Mouse (Mus musculus): ENCODE measurements around the gene Chn1. TPM values are rescaled to one million over a fixed set of nuclear protein-coding genes. Genes with fewer than 3 reads are reported as not detected.

Gene Chn1
- polyA plus RNA-seq, 1 experiment from 2014 or later: 15.1 TPM

GRCm38 (mm10) chr2:73566989-73567605, 208.0 kb downstream of the Chn1 start:
- ATAC-seq (replicated peaks; ENCODE audit: low FRiP score): peak; percentile 34; the same call in 1 of the 2 replicates
- Histone ChIP-seq H3K4me3 (replicated peaks) (peak overlapping the region; percentile 16; the same call in 1 of the 2 replicates), H3K27me3 (0 out of 2 replicates have a peak, but pooled peaks cover 6% of the 10 kb centered on the region), H3K27ac (no peak overlapping the region), H3K36me3 (no peaks in the 10 kb centered on the region), H3K9me3 (replicated peaks) (no peaks in the 10 kb centered on the region), H3K4me2 (peak overlapping the region; percentile 41), H3K9ac (no peak overlapping the region), H3K4me1 (peaks cover 5% of the 10 kb centered on the region)
- 22% methylated on average over 8 of the region's 8 CpGs for WGBS

DNA sequence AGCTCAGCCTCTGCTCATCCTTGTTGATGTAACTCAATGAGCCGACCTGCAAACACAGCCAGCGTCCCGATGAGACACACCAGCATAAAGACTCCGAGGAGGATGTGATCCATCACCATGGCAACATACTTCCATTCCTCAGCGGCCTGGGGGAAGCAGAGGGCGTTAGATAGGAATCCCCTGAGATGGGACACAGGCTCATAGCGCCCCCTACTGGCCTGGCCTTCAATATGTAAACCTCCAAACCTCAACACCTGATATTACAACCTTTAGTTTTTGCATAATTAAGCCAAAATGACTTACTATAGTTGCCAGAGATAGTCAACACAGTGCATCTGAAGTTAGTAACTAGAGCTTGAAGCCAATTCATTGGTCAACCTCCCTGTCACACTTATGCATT, 209.0 kb downstream of the Chn1 start:
- Histone ChIP-seq H3K9ac (no peak overlapping the region), H3K9me3 (replicated peaks) (no peaks in the 10 kb centered on the region), H3K4me2 (no peak overlapping the region), H3K4me3 (replicated peaks) (no peak overlapping the region), H3K27ac (no peak overlapping the region), H3K27me3 (0 out of 2 replicates have a peak, but pooled peaks cover 6% of the 10 kb centered on the region), H3K4me1 (peaks cover 15% of the 10 kb centered on the region), H3K36me3 (no peaks in the 10 kb centered on the region)
- ATAC-seq (replicated peaks; ENCODE audit: low FRiP score): no peak
- 12% methylated on average over 7 of the region's 7 CpGs for WGBS

DNA sequence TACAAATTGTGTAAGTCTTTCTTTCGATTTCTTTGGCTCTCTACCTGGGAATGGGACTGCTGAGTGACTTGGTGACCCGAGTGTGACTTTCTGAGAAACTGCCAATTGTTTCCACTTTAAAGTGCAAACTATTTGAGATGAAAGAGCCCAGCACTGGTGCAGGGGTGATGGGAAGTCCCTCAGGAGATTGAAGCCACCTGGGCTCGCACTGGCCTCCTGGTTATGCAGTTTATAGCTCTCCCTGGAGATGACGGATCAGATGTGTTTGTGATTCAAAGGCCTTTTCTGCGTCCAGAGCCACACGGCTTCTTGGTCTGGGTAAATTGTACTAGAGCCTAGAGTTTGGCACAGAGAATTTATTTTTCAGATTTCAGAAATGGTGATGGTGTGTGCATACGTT, 211.5 kb downstream of the Chn1 start:
- 35% methylated on average over 7 of the region's 7 CpGs for WGBS
- H3K36me3 ChIP-seq: no peaks in the 10 kb centered on the region
- no peak for ATAC-seq (replicated peaks; ENCODE audit: low FRiP score)

DNA sequence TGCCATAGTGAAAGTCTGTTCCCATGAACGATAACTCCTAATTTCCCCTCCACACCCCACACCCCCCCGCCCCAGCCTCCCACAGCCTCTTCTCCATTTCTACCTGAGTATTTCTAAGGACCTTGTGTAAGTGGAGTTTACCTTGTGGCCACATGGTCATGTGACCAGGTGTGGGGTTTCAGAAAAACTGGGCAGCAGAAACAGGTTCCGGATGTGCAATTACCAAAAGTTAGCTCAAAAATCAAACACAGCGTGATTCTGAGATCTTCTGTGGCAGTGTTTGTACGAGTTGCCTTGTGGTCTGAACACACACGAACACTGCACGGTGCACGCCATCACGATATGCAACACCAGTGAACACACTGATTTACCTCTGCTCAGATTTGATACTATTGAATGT, 212.5 kb downstream of the Chn1 start:
- Histone ChIP-seq H3K4me2 (no peak overlapping the region), H3K9ac (no peak overlapping the region), H3K4me1 (peaks cover 21% of the 10 kb centered on the region), H3K36me3 (no peaks in the 10 kb centered on the region), H3K4me3 (replicated peaks) (no peak overlapping the region), H3K9me3 (replicated peaks) (no peaks in the 10 kb centered on the region), H3K27me3 (no peaks in the 10 kb centered on the region), H3K27ac (no peak overlapping the region)
- ATAC-seq (replicated peaks; ENCODE audit: low FRiP score): no peak
- 74% methylated on average over 9 of the region's 9 CpGs for WGBS

More for the DNA sequence above, 211.5 kb downstream of the Chn1 start:
- H3K9me3 ChIP-seq (replicated peaks): no peaks in the 10 kb centered on the region
- H3K27ac ChIP-seq: no peak overlapping the region
- H3K4me2 ChIP-seq: no peak overlapping the region
- H3K4me3 ChIP-seq (replicated peaks): no peak overlapping the region
- H3K9ac ChIP-seq: no peak overlapping the region
- H3K4me1 ChIP-seq: peaks cover 21% of the 10 kb centered on the region
- H3K27me3 ChIP-seq: 0 out of 2 replicates have a peak, but pooled peaks cover 6% of the 10 kb centered on the region

GRCm38 (mm10) chr2:73561665-73562063, 213.5 kb downstream of the Chn1 start:
- Histone ChIP-seq H3K27ac (no peak overlapping the region), H3K4me3 (replicated peaks) (peak overlapping the region; percentile 45), H3K4me1 (peaks cover 21% of the 10 kb centered on the region), H3K36me3 (no peaks in the 10 kb centered on the region), H3K4me2 (peak overlapping the region; percentile 77), H3K9ac (no peak overlapping the region), H3K9me3 (replicated peaks) (no peaks in the 10 kb centered on the region), H3K27me3 (no peaks in the 10 kb centered on the region)
- peak; percentile 60; the same call in 1 of the 2 replicates for ATAC-seq (replicated peaks; ENCODE audit: low FRiP score)
- WGBS: 8% methylated on average over 8 of the region's 8 CpGs

DNA sequence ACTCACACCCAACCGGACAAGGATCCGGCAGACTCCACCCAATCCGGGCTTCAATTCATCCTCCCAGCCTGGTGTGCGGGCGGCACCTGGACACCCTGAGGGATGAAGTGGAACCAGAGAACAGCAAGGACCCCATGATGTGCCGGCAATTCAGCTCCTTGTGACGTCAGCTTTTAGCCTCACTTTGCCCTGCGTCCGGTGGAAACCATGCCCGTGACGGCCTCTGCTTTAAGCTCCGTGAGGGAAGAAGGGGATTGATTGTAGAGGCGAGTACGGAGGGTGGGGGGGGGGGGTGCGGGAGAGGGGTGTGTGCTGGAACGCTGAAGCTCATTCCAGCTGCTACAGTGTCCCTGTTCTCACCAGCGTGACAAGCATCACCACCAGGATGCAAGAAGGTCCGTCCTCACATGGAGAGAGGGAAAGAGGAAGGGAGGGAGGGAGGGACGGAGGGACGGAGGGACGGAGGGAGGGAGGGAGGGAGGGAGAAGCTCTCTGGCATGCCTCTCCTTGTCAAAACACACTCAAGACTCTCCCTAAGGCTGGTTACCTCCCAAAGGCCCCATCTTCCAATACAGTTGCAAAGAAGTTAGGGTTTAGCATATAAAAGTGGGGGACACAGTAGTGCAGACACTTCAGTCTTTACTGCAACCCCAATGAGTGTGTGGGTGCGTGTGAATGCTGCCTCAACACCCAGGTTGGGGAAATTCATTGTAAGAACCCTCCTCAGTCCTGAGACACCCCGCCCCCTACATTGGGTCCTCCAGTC, 214.1 kb downstream of the Chn1 start:
- Histone ChIP-seq H3K27ac (no peak overlapping the region), H3K27me3 (no peaks in the 10 kb centered on the region), H3K4me1 (peaks cover 21% of the 10 kb centered on the region), H3K36me3 (no peaks in the 10 kb centered on the region), H3K9ac (0 out of 2 replicates have a peak overlapping the region, but pooled peaks have one; percentile 7), H3K4me2 (peak overlapping the region; percentile 77), H3K4me3 (replicated peaks) (peak overlapping the region; percentile 45), H3K9me3 (replicated peaks) (no peaks in the 10 kb centered on the region)
- peak; percentile 50 for ATAC-seq (replicated peaks; ENCODE audit: low FRiP score)
- WGBS: 2% methylated on average over 23 of the region's 23 CpGs

Other genes with a start within 250 kb of the Chn1 start
- gene Wipf1, start 245.6 kb downstream of the Chn1 start, polyA plus RNA-seq (2015; fragmentation: Nextera tagmentation; extraction: Ambion mirVana): 8.7 and 9.7 TPM in 2 replicates
- gene Chrna1, start 195.0 kb downstream of the Chn1 start, polyA plus RNA-seq (2015; fragmentation: Nextera tagmentation; extraction: Ambion mirVana): 1.3 and 1.4 TPM in 2 replicates
- gene Atf2, start 117.3 kb upstream of the Chn1 start, polyA plus RNA-seq (2015; fragmentation: Nextera tagmentation; extraction: Ambion mirVana): 72.9 and 76.7 TPM in 2 replicates
- 1,335 and 1,460 TPM in 2 replicates for gene Atp5g3, start 136.0 kb upstream of the Chn1 start, polyA plus RNA-seq (2015; fragmentation: Nextera tagmentation; extraction: Ambion mirVana)